Mouse (Mus musculus) lung, postnatal 0 days (tissue): ENCODE data around the gene Klf11.

Source experiments
- CTCF ChIP-seq: IDR thresholded peaks from 2 replicates; pipeline ENCODE4 v1.5.1; 2016; ENCODE audit warnings: antibody characterized with exemption, mild to moderate bottlenecking
- EP300 ChIP-seq: IDR thresholded peaks from 2 replicates; pipeline ENCODE4 v1.6.1; 2016; ENCODE audit warnings: antibody characterized with exemption, mild to moderate bottlenecking, control low read depth

GRCm38 (mm10) chr12:24627215-24627614 lies 23.9 kb upstream of the Klf11 start:
- TF ChIP-seq CTCF (no peak), EP300 (no peak)
